Mouse (Mus musculus): ENCODE measurements around the gene Usp7.

Gene Usp7

DNA sequence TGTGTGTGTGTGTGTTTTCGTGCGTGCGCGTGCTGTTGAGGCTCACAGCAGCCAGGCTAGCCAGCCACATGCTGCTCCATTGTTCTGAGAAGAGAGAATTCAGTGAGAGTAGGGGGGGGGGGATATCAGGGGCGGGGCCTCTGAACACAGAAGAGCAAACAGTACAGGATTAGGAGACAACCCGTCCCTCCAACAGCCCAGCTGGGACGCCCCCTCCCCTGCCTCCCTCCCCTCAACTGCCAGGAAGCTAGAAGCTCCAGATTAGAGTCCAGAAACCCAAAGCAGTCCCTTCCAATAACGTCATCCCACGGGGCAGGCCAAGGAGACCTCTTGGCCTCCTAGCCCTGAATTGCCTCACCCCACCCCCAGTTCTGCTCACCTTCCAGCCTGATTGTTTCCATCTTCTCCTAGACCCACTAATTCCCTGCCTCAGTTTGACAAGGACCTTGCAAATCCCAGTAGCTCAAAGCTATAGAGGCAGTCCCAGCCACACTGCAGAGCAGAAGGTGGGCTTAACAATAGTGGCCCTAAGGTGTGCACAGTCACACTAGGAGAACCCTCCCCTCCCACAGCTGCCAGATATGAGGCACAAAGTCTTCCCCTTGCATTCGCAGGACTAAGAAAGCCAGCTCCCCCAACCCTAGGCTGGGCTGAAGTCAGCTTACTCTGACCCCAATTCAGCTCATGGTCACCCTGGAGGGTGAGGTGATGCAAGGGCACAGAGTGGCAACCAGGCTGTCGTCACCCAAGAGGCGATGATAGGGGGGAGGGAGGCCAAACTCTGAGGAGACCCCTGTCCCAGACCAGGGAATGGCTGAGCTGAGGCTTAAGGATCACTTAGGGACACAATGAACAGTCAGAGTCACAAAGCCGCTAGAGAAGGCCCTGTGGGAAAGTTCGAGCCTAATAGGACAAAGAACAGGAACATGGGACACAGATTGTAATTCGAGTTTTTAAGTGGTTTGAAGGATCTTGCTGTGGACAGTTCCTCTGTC lies 121.8 kb downstream of the Usp7 start:
- DNase-seq, result peak in 1 of 2 experiments; percentile 45

DNA sequence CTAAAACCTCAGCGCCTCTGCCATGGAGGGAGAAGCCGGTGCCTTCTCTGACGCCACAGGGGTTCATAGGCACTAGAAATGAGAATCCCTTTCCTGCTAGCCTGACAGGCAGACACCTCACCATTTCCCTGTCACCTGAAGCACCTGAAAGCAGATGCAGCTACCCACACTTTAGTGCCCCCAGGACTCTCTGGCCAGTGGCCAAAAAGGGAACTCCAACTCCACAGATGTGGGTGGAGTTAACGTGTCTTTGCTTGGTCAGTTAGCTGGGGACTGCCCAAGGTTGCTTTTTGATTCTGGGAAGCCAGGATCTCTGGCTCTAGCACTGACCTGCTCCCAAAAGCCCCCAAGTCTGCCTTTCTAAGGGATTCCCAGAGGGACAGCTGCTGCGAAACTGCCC lies 122.7 kb downstream of the Usp7 start:
- peak in 1 of 2 experiments; percentile 37 for DNase-seq

- no peak for DNase-seq
Observed at GRCm38 (mm10) chr16:8668386-8668785, 123.7 kb downstream of the Usp7 start.

DNA sequence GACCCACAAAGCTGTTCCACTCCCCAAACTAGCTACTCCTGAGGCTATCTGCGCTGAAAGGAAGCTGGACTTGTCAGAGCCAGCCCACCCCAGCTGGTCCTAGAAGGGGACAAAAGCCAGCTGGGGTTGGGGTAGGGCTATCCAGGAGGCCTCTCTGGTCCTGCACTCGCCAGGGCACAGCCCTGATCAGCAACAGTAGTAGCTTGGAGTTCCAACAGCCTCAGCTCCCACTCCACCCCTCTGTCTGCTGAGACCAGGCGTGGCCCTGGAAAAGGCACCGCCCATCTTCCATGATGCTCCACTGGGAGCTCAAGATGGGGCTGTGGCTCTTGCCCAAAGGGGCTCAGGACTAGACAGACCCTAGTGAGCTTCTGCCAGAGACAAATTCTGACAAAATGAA lies 124.3 kb downstream of the Usp7 start:
- DNase-seq, result peak in 1 of 2 experiments; percentile 25

- no peak for DNase-seq
Observed at GRCm38 (mm10) chr16:8667261-8667660, 124.8 kb downstream of the Usp7 start.

GRCm38 (mm10) chr16:8666452-8666851 lies 125.7 kb downstream of the Usp7 start:
- DNase-seq, result no peak

DNA sequence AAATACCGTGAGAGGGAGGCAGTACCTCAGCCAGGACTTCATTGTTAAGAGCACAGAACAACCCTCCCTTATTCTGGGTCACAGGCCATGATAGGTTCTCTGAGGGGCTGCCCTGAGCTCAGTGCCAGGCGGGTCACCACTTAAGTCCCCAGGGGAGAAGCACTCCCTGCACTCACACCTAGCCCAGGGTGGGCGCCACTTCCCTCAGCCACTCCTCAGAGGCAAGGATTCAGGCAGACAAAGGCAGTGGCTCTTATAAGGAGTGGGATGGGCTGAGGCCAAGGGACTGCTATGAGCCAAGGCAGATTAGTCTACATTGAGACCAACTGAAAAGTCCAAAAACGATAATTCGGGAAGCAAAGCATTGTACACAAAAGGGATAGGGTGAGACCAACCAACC lies 126.7 kb downstream of the Usp7 start:
- DNase-seq, result no peak

- peak; percentile 35 to 49 for DNase-seq
Observed at GRCm38 (mm10) chr16:8663606-8664539, 128.2 kb downstream of the Usp7 start.

DNA sequence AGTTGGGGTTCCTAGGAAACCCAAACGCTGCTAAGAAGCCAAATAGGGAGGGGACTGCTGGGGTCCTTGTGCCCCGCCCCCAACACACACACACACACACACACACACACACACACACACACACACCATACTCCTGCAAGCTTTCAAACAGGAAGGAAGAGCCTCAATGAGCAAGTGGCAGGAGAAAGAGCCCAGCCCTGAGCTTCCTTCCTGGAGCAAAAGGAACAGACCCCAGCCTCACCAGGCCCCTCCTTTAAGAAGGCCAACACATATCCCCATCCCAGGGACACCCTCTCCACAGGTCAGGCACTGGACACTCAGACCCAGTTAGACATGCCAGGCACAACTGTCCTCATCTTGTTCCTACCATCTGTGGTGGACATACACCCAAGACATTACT lies 129.1 kb downstream of the Usp7 start:
- DNase-seq, result no peak

- DNase-seq, result peak; percentile 58 to 61
Observed at GRCm38 (mm10) chr16:8658764-8659163, 133.3 kb downstream of the Usp7 start.

- DNase-seq, result no peak
Observed at GRCm38 (mm10) chr16:8658349-8658748, 133.8 kb downstream of the Usp7 start.

- no peak for DNase-seq
Observed at GRCm38 (mm10) chr16:8656256-8656655, 135.9 kb downstream of the Usp7 start.

DNA sequence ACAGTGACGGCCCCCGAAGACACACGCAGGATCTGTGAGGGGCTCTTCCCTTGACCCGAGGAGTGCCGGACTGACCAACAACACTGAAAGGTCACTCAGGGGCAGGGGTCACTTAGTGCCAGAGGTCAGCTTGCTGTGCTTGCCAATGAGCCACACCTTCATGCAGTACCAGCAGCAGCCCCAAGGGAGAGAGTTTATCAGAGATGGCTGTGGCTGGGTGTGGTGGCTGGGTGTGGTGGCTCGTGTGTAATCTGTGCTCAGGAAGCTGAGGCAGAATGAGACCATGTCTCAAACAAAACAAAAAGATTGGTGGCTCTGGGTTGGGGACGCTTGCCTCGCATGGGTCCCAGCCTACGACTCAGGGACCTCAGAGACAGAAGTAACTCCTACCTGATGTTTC lies 136.5 kb downstream of the Usp7 start:
- no peak for DNase-seq

DNA sequence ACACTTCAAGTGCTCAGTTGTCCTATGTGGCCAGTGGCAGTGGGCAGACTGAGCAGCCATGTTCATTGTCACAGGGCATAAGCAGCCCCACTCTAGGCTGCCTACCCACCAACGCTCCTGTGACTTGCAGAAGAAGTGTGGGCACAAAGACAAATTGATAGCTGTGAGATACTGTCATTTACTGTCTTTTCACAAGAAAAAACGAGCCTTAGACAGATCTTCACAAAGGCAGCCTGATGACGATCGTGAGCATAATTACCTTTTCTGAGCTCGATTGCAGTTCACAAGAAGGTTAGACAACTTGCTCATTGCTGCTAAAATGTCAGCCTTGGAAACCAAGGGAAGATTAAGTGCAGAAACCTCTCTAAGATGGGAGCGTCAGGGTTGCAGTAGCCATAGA lies 137.0 kb downstream of the Usp7 start:
- DNase-seq, result no peak

- DNase-seq, result no peak
Observed at GRCm38 (mm10) chr16:8650007-8650406, 142.1 kb downstream of the Usp7 start.

GRCm38 (mm10) chr16:8645546-8645945 lies 146.6 kb downstream of the Usp7 start:
- DNase-seq, result no peak

DNA sequence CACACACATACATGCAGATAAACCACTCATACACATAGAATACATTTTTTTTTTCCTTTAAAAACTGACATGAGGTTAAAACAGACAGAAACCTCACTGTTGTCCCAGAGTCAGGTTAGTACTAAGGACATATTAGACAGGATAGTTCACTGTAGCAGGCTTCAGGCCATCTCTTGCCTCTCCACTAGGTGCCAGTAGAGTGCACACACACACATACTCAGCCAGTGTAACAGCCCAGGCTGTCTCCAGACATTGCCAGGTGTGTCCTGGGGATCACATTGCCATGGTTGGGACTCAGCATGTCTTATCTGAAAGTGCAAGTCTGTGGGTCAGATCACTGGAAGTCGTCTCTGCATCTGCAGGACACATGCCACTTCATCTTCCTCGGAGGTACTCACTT lies 148.3 kb downstream of the Usp7 start:
- DNase-seq, result peak; percentile 67 to 69

Data from cerebellum, postnatal 10 days (tissue).